Mouse (Mus musculus) ovary, postnatal 14 days (tissue): Measurements from ENCODE around the gene Senp3.
"Not testable (repeated sequence)": the region's sequence is repeated elsewhere in the genome, so short reads cannot be mapped to it uniquely, and the experiment has no call there.

Experiments
- DNase-seq: peaks from one replicate; pipeline ENCODE4 v3.0.0; 2022; ENCODE audit warnings: low spot score

The Senp3 gene

GRCm38 (mm10) chr11:69681314-69682208 lies at the start of gene Senp3:
Senp3 (minus strand) TSS chr11:69682084.
- DNase-seq: peak; percentile 92

- not testable (repeated sequence) for DNase-seq
Measured at GRCm38 (mm10) chr11:69731408-69731807, 49.5 kb upstream of the Senp3 start.

GRCm38 (mm10) chr11:69729063-69729462 lies 47.2 kb upstream of the Senp3 start:
- DNase-seq: peak; percentile 26

GRCm38 (mm10) chr11:69725951-69726350 lies 44.1 kb upstream of the Senp3 start:
- DNase-seq: no peak

DNA sequence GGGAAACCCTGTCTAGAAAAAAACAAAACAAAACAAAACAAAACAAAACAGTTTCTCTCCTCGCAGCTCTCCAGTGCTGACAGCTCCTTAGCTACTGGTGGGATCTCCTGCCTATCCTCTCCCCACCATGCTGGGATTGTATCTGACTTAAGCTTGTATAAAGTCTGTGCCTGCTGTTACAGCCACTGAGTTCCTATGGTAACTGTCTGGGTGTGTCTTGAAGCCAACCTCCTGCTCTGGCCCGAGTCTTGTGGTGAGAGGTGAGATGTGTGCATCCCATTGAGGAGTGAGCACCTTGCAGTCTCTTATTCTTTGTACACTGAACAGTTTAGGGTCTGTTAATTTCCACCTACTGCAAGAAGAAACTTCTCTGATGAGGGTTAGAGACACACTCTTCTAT lies 41.2 kb upstream of the Senp3 start:
- DNase-seq: no peak

GRCm38 (mm10) chr11:69720852-69721251 lies 39.0 kb upstream of the Senp3 start:
- no peak for DNase-seq

DNA sequence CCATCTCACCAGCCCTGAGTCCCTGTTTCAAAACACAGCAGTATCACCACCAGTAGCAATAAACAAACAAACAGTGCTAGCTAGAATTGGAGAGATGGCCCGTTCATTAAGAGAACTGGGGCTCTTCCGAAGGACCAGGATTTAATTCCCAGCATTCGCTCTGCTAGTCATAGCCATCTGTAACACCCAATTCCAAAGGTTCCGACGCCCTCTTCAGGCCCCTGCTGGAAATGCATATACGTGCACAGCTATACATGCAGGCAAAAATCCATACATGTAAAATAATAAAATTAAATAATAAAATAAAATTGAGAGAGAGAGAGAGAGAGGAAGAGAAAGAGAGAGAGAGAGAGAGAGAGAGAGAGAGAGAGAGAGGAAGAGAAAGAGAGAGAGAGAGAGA lies 37.5 kb upstream of the Senp3 start:
- DNase-seq: no peak

- no peak for DNase-seq
Measured at GRCm38 (mm10) chr11:69718661-69719060, 36.8 kb upstream of the Senp3 start.

- DNase-seq: no peak
Measured at GRCm38 (mm10) chr11:69716953-69717352, 35.1 kb upstream of the Senp3 start.

- no peak for DNase-seq
Measured at GRCm38 (mm10) chr11:69715929-69716328, 34.0 kb upstream of the Senp3 start.

GRCm38 (mm10) chr11:69715482-69715881 lies 33.6 kb upstream of the Senp3 start:
- no peak for DNase-seq

- no peak for DNase-seq
Measured at GRCm38 (mm10) chr11:69714636-69715329, 32.9 kb upstream of the Senp3 start.

DNA sequence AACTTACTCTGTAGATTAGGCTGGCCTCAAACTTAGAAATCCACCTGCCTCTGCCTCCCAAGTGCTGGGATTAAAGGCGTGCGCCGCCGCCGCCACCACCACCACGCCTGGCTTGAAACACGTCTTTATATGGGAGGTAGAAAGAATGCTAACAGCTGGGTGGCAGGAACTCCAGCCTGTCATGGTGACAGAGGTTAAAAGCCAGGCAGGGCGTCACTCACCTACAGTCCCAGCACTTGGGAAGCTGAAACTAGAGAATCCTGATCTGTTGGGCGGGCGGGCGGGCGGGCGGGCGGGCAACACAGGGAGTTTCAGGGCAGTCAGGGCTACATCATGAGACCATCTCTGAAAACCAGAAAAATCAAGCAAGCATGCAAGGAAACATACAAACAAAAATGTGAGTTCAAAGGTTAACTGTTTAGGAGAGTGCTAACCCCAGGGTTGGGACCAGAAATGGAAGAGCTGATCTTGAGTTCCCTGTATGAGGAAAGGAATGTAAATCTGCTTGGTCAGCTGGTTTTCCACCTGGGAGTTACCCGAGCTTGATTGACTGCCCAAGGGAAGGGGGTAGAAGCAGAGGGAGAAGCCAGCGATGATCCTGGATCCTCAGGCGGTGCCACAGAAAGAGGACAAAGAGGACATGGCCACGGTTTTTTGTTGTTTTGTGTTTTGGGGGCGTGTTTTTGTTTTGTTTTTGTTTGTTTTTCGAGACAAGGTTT lies 31.2 kb upstream of the Senp3 start:
- DNase-seq: no peak

- no peak for DNase-seq
Measured at GRCm38 (mm10) chr11:69711082-69711481, 29.2 kb upstream of the Senp3 start.

DNA sequence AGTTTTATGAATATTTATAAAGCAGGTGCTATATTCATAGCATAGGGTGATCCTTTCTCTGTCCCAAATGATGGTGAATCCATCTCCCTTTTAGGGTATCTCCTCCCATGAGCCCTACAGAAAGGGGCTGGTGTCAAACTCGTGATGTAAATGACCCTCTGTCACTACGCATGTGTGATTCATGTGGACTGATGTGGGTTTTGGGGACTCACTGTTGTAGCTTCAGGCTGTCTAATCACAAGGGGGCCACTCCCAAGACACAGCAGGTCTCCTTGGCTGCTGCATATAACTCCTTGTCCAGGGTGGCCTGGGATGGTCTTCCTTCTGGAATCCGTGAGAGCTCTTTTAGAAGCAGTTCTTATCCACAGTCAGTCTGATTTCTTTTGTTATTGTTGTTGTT lies 28.6 kb upstream of the Senp3 start:
- DNase-seq: no peak

DNA sequence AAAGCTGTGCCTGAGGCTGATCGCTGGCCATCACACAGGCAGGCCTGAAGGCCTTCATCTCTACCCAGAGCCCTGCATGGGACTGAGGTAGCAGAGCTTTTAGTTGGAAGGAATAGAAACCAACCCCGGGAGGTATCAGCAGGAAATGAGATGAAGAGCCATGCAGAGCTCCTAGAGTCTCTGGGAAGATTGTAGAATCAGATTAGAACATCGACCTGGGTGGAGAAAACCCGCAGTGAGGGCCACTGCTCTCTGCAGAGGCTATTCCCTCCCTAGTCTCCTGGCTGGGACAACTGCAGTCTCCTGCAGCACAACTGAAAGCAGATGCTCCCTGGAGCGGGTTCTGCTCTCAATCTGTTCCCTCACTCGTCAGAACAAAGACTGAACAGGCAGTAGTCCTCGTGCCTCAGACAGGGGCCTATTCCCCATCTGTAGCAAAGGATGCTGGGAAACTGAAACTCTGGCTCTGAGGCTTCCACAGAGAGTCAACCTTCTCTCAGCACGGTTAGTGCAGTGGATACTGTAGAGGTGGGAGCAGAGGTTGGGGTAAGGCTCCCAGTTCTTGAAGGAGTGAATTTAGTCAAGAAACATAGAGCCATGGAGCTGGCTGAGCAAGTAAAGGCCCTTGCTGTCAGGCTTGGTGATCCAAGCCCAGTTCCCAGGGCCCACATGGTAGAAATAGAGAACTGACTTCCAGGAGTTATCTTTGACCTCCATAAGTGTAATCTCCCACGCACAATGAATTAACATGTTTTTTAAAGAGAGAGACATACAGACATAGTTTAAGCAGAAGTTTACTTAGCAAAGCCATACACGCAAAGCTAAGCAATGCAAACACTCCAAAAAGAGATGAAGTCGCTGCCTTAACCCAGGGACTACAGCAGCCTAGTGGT lies 27.9 kb upstream of the Senp3 start:
- DNase-seq: no peak

- no peak for DNase-seq
Measured at GRCm38 (mm10) chr11:69708614-69709265, 26.9 kb upstream of the Senp3 start.

- no peak for DNase-seq
Measured at GRCm38 (mm10) chr11:69707873-69708381, 26.0 kb upstream of the Senp3 start.

GRCm38 (mm10) chr11:69707480-69707847 lies 25.6 kb upstream of the Senp3 start:
- DNase-seq: no peak

GRCm38 (mm10) chr11:69706775-69707479 lies 25.0 kb upstream of the Senp3 start:
- peak; percentile 69 for DNase-seq
